Mouse (Mus musculus) lung, embryonic 14.5 days (tissue): Measurements from ENCODE around the gene Defb26. TPM values are rescaled to one million over a fixed set of nuclear protein-coding genes. Genes with fewer than 3 reads are reported as not detected.
A peak's percentile ranks its signal among the peaks of the same experiment; 100 is the strongest.

Experiments
- ATAC-seq: fragments of 200-750 bp; cut with Nextera tagmentation; 2 replicates; pipeline ENCODE4 v1.8.0; 2017; ENCODE audit warnings: mild to moderate bottlenecking, moderate TSS enrichment, moderate library complexity; ENCODE audit not compliant: insufficient read depth
- DNase-seq: peaks from one replicate; pipeline ENCODE4 v3.0.0-alpha.2; 2015
- H3K27ac ChIP-seq: fragments of 300-500 bp; sonication (generic); 2 replicates; pipeline ENCODE4 v1.5.1; 2014; ENCODE audit warnings: low read depth, mild to moderate bottlenecking, moderate library complexity
- H3K27me3 ChIP-seq: fragments of 300-500 bp; sonication (generic); 2 replicates; pipeline ENCODE4 v1.6.1; 2014; ENCODE audit warnings: low read length, control low read depth; ENCODE audit not compliant: insufficient read depth
- H3K36me3 ChIP-seq: fragments of 300-500 bp; sonication (generic); 2 replicates; pipeline ENCODE4 v1.6.1; 2014; ENCODE audit warnings: control low read depth; ENCODE audit not compliant: insufficient read depth
- H3K4me1 ChIP-seq: fragments of 300-500 bp; sonication (generic); 2 replicates; pipeline ENCODE4 v1.6.1; 2014; ENCODE audit warnings: antibody characterized with exemption, control low read depth; ENCODE audit not compliant: insufficient read depth
- H3K4me2 ChIP-seq: fragments of 300-500 bp; sonication (generic); 2 replicates; pipeline ENCODE4 v1.6.1; 2014; ENCODE audit warnings: mild to moderate bottlenecking
- H3K4me3 ChIP-seq: fragments of 300-500 bp; sonication (generic); 2 replicates; pipeline ENCODE4 v1.5.1; 2014; ENCODE audit warnings: low read depth, low read length
- H3K9ac ChIP-seq: fragments of 300-500 bp; sonication (generic); 2 replicates; pipeline ENCODE4 v1.6.1; 2014
- H3K9me3 ChIP-seq: fragments of 300-500 bp; sonication (generic); 2 replicates; pipeline ENCODE4 v1.6.1; 2016; ENCODE audit warnings: low read depth, low read length, control low read depth
- CTCF ChIP-seq: IDR thresholded peaks from 2 replicates; pipeline ENCODE4 v1.5.1; 2016; ENCODE audit warnings: antibody characterized with exemption, low read depth
- WGBS: fragments of 180-500 bp; shearing (Covaris S2); extraction: QIAGEN DNeasy Blood & Tissue Kit; methylation state at CpG from one replicate; pipeline ENCODE4 v1.1.7; 2014; 5-methylcytosine and 5-hydroxymethylcytosine counted together
- polyA plus RNA-seq: library from polyadenylated mRNA; unstranded; fragments of >200 nt; fragmentation: Nextera tagmentation; extraction: Ambion mirVana; gene quantifications from 2 replicates; pipeline ENCODE4 v1.2.1, GENCODE M21; 2014

Gene Defb26
- polyA plus RNA-seq, 1 experiment from 2014 or later = not detected

DNA sequence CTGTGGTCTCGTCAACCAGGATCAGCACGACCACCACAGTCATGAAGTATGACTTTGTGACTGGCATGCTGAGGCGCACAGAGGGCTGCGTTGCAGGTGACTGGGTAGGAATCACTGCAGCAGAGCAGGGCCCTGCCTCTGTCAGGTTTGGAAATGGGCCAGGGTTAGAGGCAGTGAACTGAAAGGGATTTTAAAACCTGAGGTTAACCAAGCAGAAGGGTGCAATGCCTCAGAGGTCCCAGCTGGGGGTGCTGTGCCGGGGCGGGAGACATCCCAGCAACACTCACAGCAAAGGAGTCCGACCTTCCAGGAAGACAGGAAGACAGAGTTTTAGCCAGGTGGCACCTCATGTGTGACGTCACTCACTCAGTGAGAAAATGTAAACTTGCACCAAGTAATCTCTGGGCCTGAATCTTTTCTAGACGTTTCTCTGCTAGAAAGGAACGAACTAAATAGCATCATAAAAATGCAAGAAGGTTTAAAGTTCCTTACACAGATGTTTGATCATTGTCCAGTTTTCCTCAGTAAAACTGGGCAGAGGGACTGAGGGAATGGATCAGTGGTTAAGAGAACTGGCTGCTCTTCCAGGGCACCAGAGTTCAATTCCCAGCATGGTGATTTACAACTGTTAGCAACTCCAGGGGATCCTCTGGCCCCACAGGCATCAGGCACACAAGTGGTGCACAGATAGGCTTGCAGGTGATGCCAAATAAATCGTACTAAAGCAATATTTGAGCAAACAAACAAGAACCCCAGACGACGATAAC, 28.6 kb upstream of the Defb26 start, which contains the start of gene Defb29:
Gene Defb29 (minus strand): TSS at position 155 of the 767 bp plus-strand sequence.
- Histone ChIP-seq H3K9me3 (no peaks in the 10 kb centered on the region), H3K36me3 (no peaks in the 10 kb centered on the region), H3K27ac (no peak within 1 kb of the TSS), H3K4me2 (no peak within 1 kb of the TSS), H3K4me3 (no peak within 1 kb of the TSS), H3K27me3 (no peaks in the 10 kb centered on the region), H3K9ac (no peak within 1 kb of the TSS), H3K4me1 (no peaks in the 10 kb centered on the region)
- no peak for ATAC-seq
- WGBS = 48% methylated on average over 13 of the region's 13 CpGs
- no peak for DNase-seq
- peak; percentile 29; the same call in 1 of the 2 replicates for TF ChIP-seq CTCF

DNA sequence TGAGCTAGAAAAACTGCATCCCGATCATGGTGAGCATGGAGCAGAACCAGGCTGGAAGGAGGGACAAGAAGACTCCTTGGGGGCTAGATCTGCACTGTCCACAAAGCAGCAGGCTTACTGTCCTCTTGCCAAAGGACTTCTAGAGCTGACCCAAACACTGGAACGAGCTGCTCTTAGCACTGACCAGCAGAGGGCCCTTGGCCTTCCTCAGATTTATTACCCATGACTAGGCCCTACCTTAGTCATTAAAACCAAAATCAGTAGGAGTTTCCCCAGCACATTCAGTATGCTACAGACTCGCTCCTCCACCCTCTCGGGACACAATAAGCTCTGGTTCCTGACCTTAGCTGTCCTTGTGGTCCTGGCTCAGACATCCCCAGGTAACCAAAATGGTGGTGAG, 6.5 kb upstream of the Defb26 start, which contains the start of gene Defb28:
Gene Defb28 (plus strand): TSS at position 275 of the 400 bp plus-strand sequence.
- ATAC-seq (no peak), DNase-seq (no peak)
- Histone ChIP-seq H3K4me3 (no peak within 1 kb of the TSS), H3K27ac (no peak within 1 kb of the TSS), H3K9me3 (no peaks in the 10 kb centered on the region), H3K9ac (no peak within 1 kb of the TSS), H3K4me2 (no peak within 1 kb of the TSS), H3K36me3 (no peaks in the 10 kb centered on the region), H3K4me1 (no peaks in the 10 kb centered on the region), H3K27me3 (no peaks in the 10 kb centered on the region)
- 64% methylated on average over 4 of the region's 4 CpGs for WGBS
- 0 out of 2 replicates have a peak, but pooled peaks have one; percentile 8 for TF ChIP-seq CTCF

- no peak overlapping the region for H3K9ac ChIP-seq
- H3K4me3 ChIP-seq = no peak overlapping the region
- ATAC-seq = 0 out of 2 replicates have a peak, but pooled peaks have one; percentile 11
- no peak for TF ChIP-seq CTCF
- no peaks in the 10 kb centered on the region for H3K36me3 ChIP-seq
- no peaks in the 10 kb centered on the region for H3K27me3 ChIP-seq
- WGBS = 47% methylated on average over 4 of the region's 4 CpGs
- no peak overlapping the region for H3K27ac ChIP-seq
- H3K4me1 ChIP-seq = no peaks in the 10 kb centered on the region
- DNase-seq = peak; percentile 16
- no peaks in the 10 kb centered on the region for H3K9me3 ChIP-seq
- H3K4me2 ChIP-seq = no peak overlapping the region
Observed at GRCm38 (mm10) chr2:152516084-152516483, 4.6 kb upstream of the Defb26 start.

DNA sequence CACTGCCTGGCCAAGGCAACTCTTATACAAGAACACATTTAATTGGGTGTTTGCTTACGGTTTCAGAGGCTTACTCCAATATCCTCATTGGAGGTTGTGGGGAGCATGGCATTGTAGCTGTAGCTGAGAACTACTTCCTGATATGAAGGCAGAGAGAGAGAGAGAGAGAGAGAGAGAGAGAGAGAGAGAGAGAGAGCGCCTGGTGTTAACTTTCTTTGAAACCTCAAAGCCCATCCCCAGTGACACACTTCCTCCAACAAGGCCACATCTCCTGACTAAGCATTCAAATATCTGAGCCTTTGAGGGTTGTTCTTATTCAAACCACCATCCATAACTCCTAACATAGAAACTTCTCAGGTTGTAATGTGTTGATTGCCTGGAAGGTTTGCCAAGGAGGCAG, 7.5 kb downstream of the Defb26 start:
- WGBS = 70% methylated on average over 2 of the region's 2 CpGs
- no peaks in the 10 kb centered on the region for H3K36me3 ChIP-seq
- H3K9ac ChIP-seq = no peak overlapping the region
- no peaks in the 10 kb centered on the region for H3K4me1 ChIP-seq
- no peaks in the 10 kb centered on the region for H3K27me3 ChIP-seq
- ATAC-seq (no peak), DNase-seq (no peak)
- H3K27ac ChIP-seq = no peak overlapping the region
- no peak for TF ChIP-seq CTCF
- no peaks in the 10 kb centered on the region for H3K9me3 ChIP-seq
- no peak overlapping the region for H3K4me3 ChIP-seq
- H3K4me2 ChIP-seq = no peak overlapping the region

- Histone ChIP-seq H3K4me1 (no peaks in the 10 kb centered on the region), H3K27ac (no peak overlapping the region), H3K4me3 (no peak overlapping the region), H3K9me3 (no peaks in the 10 kb centered on the region), H3K36me3 (no peaks in the 10 kb centered on the region), H3K27me3 (no peaks in the 10 kb centered on the region), H3K4me2 (no peak overlapping the region), H3K9ac (no peak overlapping the region)
- 78% methylated on average over 6 of the region's 6 CpGs for WGBS
- peak; percentile 36; the same call in 1 of the 2 replicates for TF ChIP-seq CTCF
- DNase-seq (no peak), ATAC-seq (no peak)
Observed at GRCm38 (mm10) chr2:152500863-152501229, 10.6 kb downstream of the Defb26 start.

DNA sequence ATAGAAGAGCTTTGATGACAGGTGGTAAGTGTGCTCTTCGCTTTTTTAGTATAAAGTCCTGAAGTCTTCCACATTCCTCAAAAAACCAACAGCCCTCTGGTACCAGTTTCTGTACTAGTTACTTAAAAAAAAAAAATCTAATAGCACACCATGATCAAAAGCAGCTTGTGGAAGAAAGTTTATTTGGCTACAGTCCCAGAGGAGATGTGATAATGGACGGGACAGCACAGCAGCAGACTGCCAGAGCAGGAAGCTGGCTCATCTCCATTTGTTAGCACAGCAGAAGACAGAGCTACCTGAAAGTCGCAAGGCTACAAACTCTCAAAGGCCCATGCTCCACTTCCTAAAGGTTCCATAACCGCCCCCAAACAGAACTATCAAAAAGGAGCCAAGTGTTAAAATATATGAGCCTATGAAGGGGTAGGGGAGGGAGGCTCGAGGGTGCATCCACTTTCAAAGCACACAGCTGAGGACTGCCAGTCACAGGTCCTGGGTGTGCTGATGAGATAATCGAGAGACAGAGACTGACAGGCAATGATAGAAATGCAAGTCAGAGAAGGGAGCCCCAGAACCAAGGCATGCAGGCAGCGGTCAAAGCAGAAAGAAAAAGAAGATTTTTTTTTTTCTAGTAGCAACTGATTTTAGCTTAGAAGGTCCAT, 11.2 kb downstream of the Defb26 start:
- Histone ChIP-seq H3K27ac (no peak overlapping the region), H3K4me1 (no peaks in the 10 kb centered on the region), H3K4me3 (no peak overlapping the region), H3K36me3 (no peaks in the 10 kb centered on the region), H3K27me3 (no peaks in the 10 kb centered on the region), H3K9me3 (no peaks in the 10 kb centered on the region), H3K4me2 (no peak overlapping the region), H3K9ac (no peak overlapping the region)
- no peak for ATAC-seq
- 52% methylated on average over 7 of the region's 7 CpGs for WGBS
- DNase-seq = peak; percentile 10
- no peak for TF ChIP-seq CTCF

DNA sequence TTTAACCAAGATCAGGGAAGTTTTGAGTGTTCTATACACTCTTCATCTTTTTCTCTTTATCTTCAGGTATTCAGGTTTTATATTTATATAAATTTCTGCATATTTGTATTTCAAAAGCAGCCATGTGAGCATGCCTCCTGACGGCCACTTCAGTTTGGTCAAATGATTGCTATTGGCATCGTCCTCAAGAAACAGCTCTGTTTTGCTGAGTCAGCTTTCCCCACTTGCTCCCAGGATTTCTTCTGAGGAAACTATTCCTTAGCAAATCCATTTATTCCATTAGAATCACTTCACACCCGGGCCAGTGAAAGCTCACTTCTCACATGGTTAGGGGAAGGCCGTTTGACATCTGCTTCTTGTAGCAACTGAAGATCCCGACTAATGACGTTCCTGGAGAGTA, 13.5 kb downstream of the Defb26 start:
- Histone ChIP-seq H3K4me3 (no peak overlapping the region), H3K36me3 (no peaks in the 10 kb centered on the region), H3K27me3 (no peaks in the 10 kb centered on the region), H3K27ac (no peak overlapping the region), H3K4me2 (no peak overlapping the region), H3K9ac (no peak overlapping the region), H3K4me1 (no peaks in the 10 kb centered on the region), H3K9me3 (no peaks in the 10 kb centered on the region)
- DNase-seq (no peak), ATAC-seq (no peak)
- no peak for TF ChIP-seq CTCF
- 45% methylated on average over 6 of the region's 6 CpGs for WGBS
